Mouse (Mus musculus): ENCODE data around the gene Tnf.
A peak's percentile ranks its signal among the peaks of the same experiment; 100 is the strongest.

Tnf gene

DNA sequence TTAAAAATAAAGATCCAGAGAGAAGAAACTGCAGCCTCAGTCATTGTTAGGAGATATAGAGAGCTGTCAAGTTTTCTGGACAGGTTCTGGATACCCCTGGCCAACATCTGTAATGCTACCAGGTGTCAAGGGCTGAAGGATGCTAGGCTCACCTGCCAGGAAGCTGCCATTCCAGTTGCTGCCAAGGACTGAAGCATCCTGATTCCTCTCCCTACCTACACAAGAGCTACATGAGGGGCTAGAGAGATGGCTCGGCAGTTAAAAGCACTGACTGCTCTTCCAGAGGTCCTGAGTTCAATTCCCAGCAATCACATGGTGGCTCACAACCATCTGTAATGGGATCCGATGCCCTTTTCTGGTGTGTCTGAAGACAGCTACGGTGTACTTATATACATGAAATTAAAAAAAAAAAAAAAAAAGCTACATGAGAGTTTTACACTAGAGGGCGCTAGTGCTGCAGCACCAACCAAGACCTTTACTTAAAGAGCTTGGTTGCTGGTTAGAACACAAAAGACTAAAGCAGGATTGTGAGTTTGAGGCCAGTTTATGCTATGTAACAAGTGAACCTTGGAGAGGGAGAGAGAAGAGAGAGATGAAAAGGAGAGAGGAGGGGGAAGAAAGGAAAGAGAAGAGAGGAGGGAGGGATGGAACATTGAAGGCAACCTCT lies 33.1 kb downstream of the Tnf start:
- peak; percentile 51 for DNase-seq

DNA sequence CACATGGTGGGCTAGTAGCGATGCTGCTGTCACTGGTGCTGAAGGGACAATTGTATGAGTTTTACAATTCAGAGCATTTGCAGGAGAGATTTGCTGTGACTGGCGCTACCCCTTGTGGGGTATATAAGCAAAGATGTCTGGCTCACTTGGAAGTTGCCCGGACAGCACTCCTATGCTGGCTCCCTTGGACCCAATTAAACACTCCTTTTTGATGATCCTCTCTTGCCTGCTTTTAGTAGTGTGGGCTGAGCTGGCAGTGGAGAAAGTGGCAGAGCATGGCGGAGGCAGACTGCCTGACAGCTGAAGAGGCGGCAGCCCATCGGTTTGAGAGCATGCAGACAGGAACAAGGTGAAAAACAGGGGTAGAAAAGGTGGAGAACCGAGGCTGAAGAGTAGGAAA lies 34.0 kb downstream of the Tnf start:
- DNase-seq = no peak

GRCm38 (mm10) chr17:35166352-35167035 lies 35.3 kb downstream of the Tnf start:
- DNase-seq = peak; percentile 88

GRCm38 (mm10) chr17:35165451-35166155 lies 36.2 kb downstream of the Tnf start:
- peak; percentile 40 for DNase-seq

- peak; percentile 99 for DNase-seq
These were observed 37.0 kb downstream of the Tnf start, which contains the start of gene Prrc2a for GRCm38 (mm10) chr17:35164568-35165450. Gene Prrc2a (minus strand): TSS chr17:35164897.

DNA sequence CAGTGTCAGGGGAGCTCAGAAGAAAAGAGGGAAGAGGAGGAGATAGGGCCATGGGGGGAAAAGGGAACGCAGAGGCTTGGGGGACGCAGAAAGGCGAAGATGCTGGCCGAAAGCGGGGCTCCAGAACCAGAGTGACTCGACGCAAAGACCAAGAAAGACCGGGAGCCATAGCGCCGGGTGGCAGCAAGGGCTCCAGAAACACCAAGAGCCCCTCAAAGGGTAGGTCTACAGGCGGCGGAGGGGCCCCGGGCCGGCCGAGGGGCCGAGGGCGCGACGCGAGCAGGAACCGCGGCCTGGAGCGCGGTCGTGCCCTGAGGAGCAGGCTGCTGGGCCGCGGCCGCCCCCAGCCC lies 37.6 kb downstream of the Tnf start:
- DNase-seq = peak; percentile 49

- DNase-seq = peak; percentile 39
These were observed 38.3 kb downstream of the Tnf start for GRCm38 (mm10) chr17:35163326-35164081.

GRCm38 (mm10) chr17:35162730-35163129 lies 39.1 kb downstream of the Tnf start:
- DNase-seq = peak; percentile 66

DNA sequence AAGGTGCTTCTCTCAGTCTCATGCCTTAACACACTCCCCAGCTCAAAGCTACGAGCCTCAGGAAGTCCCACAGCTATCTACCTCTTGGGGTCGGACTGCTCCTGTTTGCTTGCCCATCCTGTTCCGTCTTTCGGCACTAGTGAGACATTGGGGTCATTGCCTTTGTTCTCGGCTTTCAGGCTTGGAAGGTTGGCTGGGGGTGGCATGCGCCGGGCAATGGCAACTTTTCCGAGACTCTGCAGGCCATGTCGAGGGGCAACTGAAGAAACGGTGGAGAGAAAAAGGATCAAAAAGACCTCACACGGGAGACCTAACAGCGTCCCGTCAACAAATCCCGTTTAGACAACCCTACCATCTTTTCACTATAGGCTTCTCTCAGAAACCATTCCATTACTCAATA lies 39.7 kb downstream of the Tnf start:
- DNase-seq = no peak

GRCm38 (mm10) chr17:35161421-35161820 lies 40.4 kb downstream of the Tnf start:
- no peak for DNase-seq

- DNase-seq = no peak
These were observed 42.2 kb downstream of the Tnf start for GRCm38 (mm10) chr17:35159638-35160037.

DNA sequence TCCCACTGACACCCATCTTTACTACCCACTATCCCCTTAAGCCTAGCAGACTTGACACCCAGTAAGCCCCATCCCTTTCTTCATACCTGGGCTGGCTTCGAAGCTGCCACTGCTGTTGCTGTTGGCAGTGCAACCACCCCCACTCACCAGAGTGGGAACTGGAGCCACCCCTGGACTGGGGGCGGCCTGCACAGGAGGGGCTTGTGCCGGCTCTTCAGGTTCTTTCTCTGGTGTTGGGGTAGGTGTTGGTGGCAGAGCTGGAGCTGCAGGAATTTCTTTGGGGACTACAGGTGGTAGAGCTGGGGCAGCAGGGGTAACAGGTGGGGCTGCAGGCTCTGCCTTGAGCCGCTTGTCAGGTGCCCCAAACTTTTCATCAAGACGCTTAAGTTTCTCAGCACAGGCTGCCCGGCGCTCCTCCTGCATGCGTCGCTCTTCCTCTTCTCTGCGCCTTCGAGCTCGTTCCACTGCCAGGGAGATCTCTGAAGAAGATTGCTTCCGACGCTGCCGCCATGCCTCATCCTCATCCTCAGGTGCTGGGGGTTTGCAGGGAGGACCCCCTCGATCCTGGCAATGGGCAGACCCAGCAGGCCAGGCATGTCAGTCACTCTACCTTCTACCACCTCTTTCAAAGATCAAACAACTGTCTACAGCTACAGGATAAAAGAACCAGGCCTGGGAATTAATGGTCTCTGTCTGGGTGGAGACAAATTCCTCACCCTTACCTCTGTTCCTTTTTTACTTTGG lies 42.8 kb downstream of the Tnf start:
- no peak for DNase-seq

- no peak for DNase-seq
These were observed 44.1 kb downstream of the Tnf start for GRCm38 (mm10) chr17:35157661-35158175.

DNA sequence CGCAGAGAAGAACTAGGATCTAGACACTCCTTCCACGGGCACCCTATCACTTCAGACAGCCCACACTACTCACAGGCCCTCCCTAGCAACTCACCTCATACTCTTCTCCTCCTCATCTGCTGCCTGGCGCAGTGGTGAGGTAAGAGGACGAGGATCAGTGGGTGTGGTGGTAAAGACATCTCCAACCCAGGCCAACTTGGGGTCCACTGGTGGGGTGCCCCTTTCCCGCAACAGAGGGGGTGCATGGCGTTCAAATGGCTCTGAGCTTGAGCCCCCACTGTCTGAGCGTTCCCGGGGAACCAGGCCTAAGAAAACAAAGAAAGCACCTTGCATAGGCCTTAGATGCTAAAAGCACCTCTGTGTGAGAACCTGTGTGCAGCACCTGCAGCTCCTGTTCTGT lies 44.6 kb downstream of the Tnf start:
- no peak for DNase-seq

GRCm38 (mm10) chr17:35156461-35157200 lies 45.2 kb downstream of the Tnf start:
- no peak for DNase-seq

DNA sequence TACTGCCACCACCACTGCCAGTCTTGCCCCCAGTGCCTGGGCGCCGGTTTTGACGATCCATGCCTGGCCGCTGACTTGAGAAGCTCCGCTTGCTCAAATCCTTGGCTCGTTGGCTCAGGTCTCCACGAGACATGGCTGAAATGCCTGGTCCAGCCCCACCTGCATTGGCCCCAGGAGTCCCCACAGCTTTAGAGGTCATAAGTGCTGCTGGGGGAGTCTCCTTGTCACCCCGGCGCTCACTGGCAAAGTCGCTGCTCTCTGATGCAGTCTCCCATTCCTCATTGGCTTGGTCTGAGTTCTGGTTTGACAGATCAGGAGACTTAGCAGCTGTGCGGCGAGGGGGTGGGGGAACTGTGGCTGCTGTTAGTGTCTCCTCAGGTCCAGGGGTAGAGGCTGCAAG lies 46.4 kb downstream of the Tnf start:
- DNase-seq = no peak

- no peak for DNase-seq
These were observed 47.2 kb downstream of the Tnf start for GRCm38 (mm10) chr17:35154616-35155015.

- DNase-seq = no peak
These were observed 47.9 kb downstream of the Tnf start for GRCm38 (mm10) chr17:35153931-35154330.

- DNase-seq = no peak
These were observed 48.7 kb downstream of the Tnf start for GRCm38 (mm10) chr17:35153077-35153476.

GRCm38 (mm10) chr17:35152121-35152520 lies 49.7 kb downstream of the Tnf start:
- peak; percentile 62 for DNase-seq

Measured in kidney, adult 9 months (tissue).